Mouse (Mus musculus) liver, embryonic 14.5 days (tissue): ENCODE measurements around the gene Armh3. TPM values are rescaled to one million over a fixed set of nuclear protein-coding genes. Genes with fewer than 3 reads are reported as not detected.

Experiments used
- ATAC-seq: fragments of 200-750 bp; cut with Nextera tagmentation; 2 replicates; pipeline ENCODE4 v1.8.0; 2017; ENCODE audit warnings: moderate number of reproducible peaks, mild to moderate bottlenecking, moderate library complexity; ENCODE audit not compliant: insufficient read depth
- DNase-seq, 3 experiments: peaks; one replicate each; pipeline ENCODE4 v3.0.0-alpha.2; 2012 to 2013; ENCODE audit warnings: low read depth in 3 of 3, low spot score in 3 of 3
- H3K27ac ChIP-seq: fragments of 300-500 bp; sonication (generic); 2 replicates; pipeline ENCODE4 v1.5.1; 2014; ENCODE audit warnings: moderate library complexity, mild to moderate bottlenecking, control low read depth, inconsistent platforms
- H3K27me3 ChIP-seq: fragments of 300-500 bp; sonication (generic); 2 replicates; pipeline ENCODE4 v1.6.1; 2014; ENCODE audit warnings: mild to moderate bottlenecking, low read length, moderate library complexity; ENCODE audit not compliant: control insufficient read depth, insufficient read depth
- H3K36me3 ChIP-seq: fragments of 300-500 bp; sonication (generic); replicated peaks from 2 replicates; pipeline ENCODE4 v1.6.1; 2014; ENCODE audit warnings: low read depth; ENCODE audit not compliant: control insufficient read depth, insufficient read depth
- H3K4me1 ChIP-seq, 2 experiments: fragments of 200-500 bp in 1 of 2; fragments of 300-500 bp in 1 of 2; sonication (generic) in 1 of 2; replicated peaks; 2 replicates each; pipeline ENCODE4 v1.6.1; 2012 to 2014; ENCODE audit warnings: antibody characterized with exemption in 1 of 2, inconsistent platforms in 1 of 2, low read length in 1 of 2; ENCODE audit not compliant: control insufficient read depth in 2 of 2, insufficient read depth in 2 of 2
- H3K4me2 ChIP-seq: fragments of 300-500 bp; sonication (generic); 2 replicates; pipeline ENCODE4 v1.6.1; 2014; ENCODE audit warnings: low read depth, mild to moderate bottlenecking, control low read depth, moderate library complexity
- H3K4me3 ChIP-seq, 2 experiments: fragments of 200-500 bp in 1 of 2; fragments of 300-500 bp in 1 of 2; sonication (generic) in 1 of 2; 2 replicates each; pipeline ENCODE4 v1.5.1; 2012 to 2014; ENCODE audit warnings: low read depth in 2 of 2, low read length in 2 of 2, mild to moderate bottlenecking in 2 of 2, control low read depth in 1 of 2, inconsistent platforms in 1 of 2, moderate library complexity in 1 of 2; ENCODE audit not compliant: insufficient read depth in 1 of 2
- H3K9ac ChIP-seq: fragments of 300-500 bp; sonication (generic); replicated peaks from 2 replicates; pipeline ENCODE4 v1.6.1; 2014; ENCODE audit warnings: mild to moderate bottlenecking, control low read depth, moderate library complexity
- H3K9me3 ChIP-seq: fragments of 300-500 bp; sonication (generic); 2 replicates; pipeline ENCODE4 v1.6.1; 2016; ENCODE audit warnings: low read length, mixed read lengths; ENCODE audit not compliant: control insufficient read depth
- CTCF ChIP-seq: IDR thresholded peaks from 2 replicates; pipeline ENCODE4 v1.5.1; 2016; ENCODE audit warnings: antibody characterized with exemption, low read depth, control low read depth
- EP300 ChIP-seq: IDR thresholded peaks from 2 replicates; pipeline ENCODE4 v1.6.1; 2016; ENCODE audit warnings: antibody characterized with exemption, low read depth
- WGBS: fragments of 180-500 bp; shearing (Covaris S2); extraction: QIAGEN DNeasy Blood & Tissue Kit; methylation state at CpG from one replicate; pipeline ENCODE4 v1.1.7; 2014; ENCODE audit not compliant: insufficient replicate concordance; 5-methylcytosine and 5-hydroxymethylcytosine counted together
- polyA plus RNA-seq, 2 experiments: library from polyadenylated mRNA; depleted of rRNA in 1 of 2; stranded (reverse) in 1 of 2; unstranded in 1 of 2; fragments of >200 nt; fragmentation: Nextera tagmentation in 1 of 2; extraction: Ambion mirVana in 1 of 2; gene quantifications; 2 replicates each; pipeline versions ENCODE4 v1.2.1 to v1.2.3; 2012 to 2014

Gene Armh3
- polyA plus RNA-seq, 2 experiments, result 2.2 to 2.8 TPM

DNA sequence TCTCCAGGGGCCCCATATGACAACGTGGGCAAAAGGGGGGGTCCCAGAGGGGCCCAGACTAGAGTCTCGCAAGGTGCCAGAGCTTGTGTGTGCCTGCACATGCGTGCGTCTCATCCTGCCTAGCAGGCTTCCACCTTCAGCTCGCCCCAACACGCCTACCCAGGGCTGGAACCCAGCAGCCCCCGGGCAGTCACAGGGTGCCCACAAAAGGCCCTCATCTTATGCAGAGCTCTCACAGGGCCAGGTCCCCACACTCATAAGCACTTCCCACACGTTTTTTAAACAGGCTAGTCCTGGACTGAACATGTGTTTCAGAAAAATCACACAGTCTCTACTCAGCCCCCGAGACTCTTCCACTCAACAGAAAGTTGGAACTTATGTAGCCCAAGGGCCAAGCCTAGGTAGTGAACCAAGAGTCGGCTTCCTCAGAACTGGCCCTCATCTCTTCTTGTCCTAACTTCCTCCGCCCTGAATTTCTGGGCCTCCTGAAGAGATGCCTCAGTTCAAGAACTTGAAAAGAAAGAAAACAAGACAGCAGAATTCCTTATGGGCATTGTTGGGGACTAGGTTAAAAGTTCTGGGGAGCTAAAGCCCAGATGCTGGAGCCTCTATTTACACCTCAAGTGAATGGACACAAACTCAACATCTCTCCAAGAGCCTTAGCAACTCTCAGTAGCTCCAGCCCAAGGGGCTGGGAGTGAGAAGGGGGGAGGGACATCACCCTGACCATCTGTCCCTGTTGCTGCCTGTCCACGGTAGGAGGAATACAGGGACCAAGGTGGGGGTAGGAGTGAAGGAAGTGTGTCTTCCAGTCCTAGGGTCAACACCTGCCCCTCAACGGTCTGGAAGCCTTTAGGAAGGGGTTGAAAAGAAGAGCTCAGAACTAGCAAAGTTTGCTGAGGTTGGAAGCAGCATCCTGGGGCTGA, 39.9 kb upstream of the Armh3 start:
- peak overlapping the region; percentile 98 for H3K9ac ChIP-seq
- TF ChIP-seq EP300, result no peak
- TF ChIP-seq CTCF, result 0 out of 2 replicates have a peak, but pooled peaks have one; percentile 1
- H3K27me3 ChIP-seq, result no peaks in the 10 kb centered on the region
- no peaks in the 10 kb centered on the region for H3K9me3 ChIP-seq
- DNase-seq, result no peak
- WGBS, result 5% methylated on average over 13 of the region's 13 CpGs
- no peak for ATAC-seq
- H3K27ac ChIP-seq, result peak overlapping the region; percentile 86
- H3K4me3 ChIP-seq, result peak overlapping the region; percentile 71 to 100
- H3K4me1 ChIP-seq, result peaks cover 49 to 50% of the 10 kb centered on the region in 2 experiments
- H3K4me2 ChIP-seq, result peak overlapping the region; percentile 95
- H3K36me3 ChIP-seq, result peaks cover 36% of the 10 kb centered on the region

DNA sequence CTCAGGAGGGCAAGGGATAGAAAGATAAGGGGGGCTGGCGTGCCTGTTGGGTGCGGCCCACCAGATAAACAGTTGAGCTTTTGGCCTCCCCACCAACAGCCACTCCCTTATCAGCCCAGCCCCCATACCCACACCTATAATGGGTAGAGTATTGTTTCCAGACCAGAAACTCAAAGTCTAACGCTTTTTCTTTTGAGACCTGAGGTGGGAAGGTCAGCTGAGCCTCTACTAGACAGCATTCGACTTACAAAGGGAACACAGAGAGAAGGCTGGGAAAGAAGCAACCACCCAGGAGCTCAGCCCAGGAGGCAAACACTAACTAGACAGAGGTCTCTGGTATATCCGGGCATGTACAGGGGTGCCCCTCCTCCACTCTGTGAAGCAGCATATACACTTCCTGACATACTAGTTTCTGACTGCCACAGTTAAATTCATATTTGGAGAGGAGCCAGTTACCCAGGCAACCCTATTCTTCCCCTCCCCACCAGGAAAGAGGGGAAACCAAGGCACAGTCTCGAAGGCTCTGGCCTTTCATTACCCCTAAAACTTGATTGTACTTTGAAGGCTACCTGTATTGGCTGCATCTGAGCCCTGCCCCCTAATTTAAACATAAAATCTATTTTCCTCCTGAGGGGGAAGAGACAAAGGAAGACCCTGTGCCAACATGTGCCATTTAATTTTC, 39.1 kb upstream of the Armh3 start:
- TF ChIP-seq CTCF, result no peak
- TF ChIP-seq EP300, result peak; percentile 88
- WGBS, result 4% methylated on average over 6 of the region's 6 CpGs
- Histone ChIP-seq H3K4me2 (peak overlapping the region; percentile 95), H3K9me3 (no peaks in the 10 kb centered on the region), H3K4me1 (peaks cover 41 to 43% of the 10 kb centered on the region in 2 experiments), H3K4me3 (peak overlapping the region; percentile 71 to 100), H3K27ac (peak overlapping the region; percentile 86), H3K36me3 (peaks cover 44% of the 10 kb centered on the region), H3K9ac (peak overlapping the region; percentile 98), H3K27me3 (no peaks in the 10 kb centered on the region)
- ATAC-seq (peak; percentile 71), DNase-seq (peak in 2 of 3 experiments; percentile 64 to 69)

DNA sequence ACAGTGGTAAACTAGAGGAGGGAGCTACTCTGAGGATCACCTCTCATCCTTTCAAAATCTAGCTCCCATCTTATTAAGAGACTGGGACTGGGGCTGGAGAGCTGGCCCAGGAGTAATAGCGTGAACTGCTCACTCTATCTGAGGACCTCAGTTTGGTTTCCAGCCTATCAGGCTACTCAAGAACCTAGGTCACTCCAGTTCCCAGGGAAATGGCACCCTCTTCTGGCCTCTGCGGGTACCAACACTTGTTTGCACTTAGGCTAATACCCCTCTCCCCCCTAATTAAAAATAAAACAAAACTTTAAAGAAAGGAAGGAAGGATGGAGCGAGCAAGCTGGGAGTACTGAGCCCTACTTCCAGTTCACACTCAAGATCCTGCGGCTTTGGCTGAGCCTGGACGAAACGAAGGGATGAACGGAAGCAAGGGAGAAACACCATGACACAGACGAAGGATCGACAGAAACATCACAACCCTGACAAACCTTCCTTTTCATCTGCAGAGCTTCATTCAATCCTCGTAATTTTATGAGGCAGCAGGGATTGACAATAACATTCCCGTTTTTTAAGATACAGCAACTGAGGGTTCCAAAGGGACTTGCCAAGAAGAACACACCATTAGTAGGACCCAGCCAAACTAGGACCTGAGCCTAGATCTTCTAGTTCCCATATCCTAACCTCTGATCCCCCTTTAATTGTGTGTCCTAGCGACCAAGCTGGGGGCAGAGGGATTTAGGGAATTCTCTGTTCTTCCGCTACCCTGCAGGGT, 38.4 kb upstream of the Armh3 start:
- peaks cover 48% of the 10 kb centered on the region for H3K36me3 ChIP-seq
- peak overlapping the region; percentile 71 to 100 for H3K4me3 ChIP-seq
- peak overlapping the region; percentile 86 for H3K27ac ChIP-seq
- TF ChIP-seq CTCF (peak; percentile 71), EP300 (no peak)
- peak overlapping the region; percentile 98 for H3K9ac ChIP-seq
- no peak for DNase-seq
- no peak for ATAC-seq
- no peaks in the 10 kb centered on the region for H3K27me3 ChIP-seq
- peaks cover 36 to 39% of the 10 kb centered on the region in 2 experiments for H3K4me1 ChIP-seq
- H3K9me3 ChIP-seq, result no peaks in the 10 kb centered on the region
- WGBS, result 49% methylated on average over 13 of the region's 13 CpGs
- peak overlapping the region; percentile 95 for H3K4me2 ChIP-seq

DNA sequence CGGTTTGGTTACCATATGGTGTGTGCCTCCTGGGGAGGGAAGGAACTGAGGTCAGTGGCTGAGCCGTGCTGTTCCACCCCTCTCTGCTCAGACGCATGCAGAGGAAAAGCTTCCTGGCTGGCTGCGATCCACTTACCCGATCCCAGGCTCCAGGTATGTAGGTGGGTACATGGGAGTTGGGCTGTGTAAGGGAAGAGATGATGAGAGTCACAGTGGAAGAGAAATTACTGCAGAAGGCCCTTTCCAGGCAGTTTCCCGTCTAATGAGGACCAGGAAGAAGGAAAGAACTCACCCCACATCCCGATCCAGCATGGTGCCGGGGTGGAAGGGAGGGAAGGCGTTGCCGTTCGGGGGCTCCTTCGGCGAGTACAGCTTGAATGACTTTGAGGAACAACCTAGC, 37.7 kb upstream of the Armh3 start:
- H3K27ac ChIP-seq, result peak overlapping the region; percentile 86
- DNase-seq (no peak), ATAC-seq (no peak)
- no peak for TF ChIP-seq EP300
- TF ChIP-seq CTCF, result no peak
- H3K4me2 ChIP-seq, result peak overlapping the region; percentile 95
- H3K4me3 ChIP-seq, result peak overlapping the region in 1 of 2 experiments; percentile 71; a peak in 2 of 4 replicates
- H3K4me1 ChIP-seq, result peaks cover 29 to 33% of the 10 kb centered on the region in 2 experiments
- H3K9me3 ChIP-seq, result no peaks in the 10 kb centered on the region
- H3K36me3 ChIP-seq, result peaks cover 48% of the 10 kb centered on the region
- 84% methylated on average over 13 of the region's 13 CpGs for WGBS
- no peaks in the 10 kb centered on the region for H3K27me3 ChIP-seq
- H3K9ac ChIP-seq, result peak overlapping the region; percentile 98
